Mouse (Mus musculus): Measurements from ENCODE around the gene Klhdc8a. TPM values are rescaled to one million over a fixed set of nuclear protein-coding genes. Genes with fewer than 3 reads are reported as not detected.
"Not testable (repeated sequence)": the region's sequence is repeated elsewhere in the genome, so short reads cannot be mapped to it uniquely, and the experiment has no call there.

The Klhdc8a gene
- total and polyA plus RNA-seq, 3 experiments = not detected

GRCm38 (mm10) chr1:132346951-132347350 lies 48.5 kb downstream of the Klhdc8a start:
- Histone ChIP-seq H3K27ac (ENCODE audit: insufficient read depth, low read depth) (no peak overlapping the region), H3K4me2 (ENCODE audit: insufficient read depth, low read depth, poor library complexity, severe bottlenecking) (no peak overlapping the region), H3K36me3 (replicated peaks in 1 of 2; ENCODE audit: control insufficient read depth in 1 of 2, insufficient read depth in 1 of 2, low read length in 1 of 2) (peaks cover 9 to 64% of the 10 kb centered on the region in 2 experiments), H3K79me2 (replicated peaks; ENCODE audit: control insufficient read depth, extremely low read depth, insufficient read depth, poor library complexity, severe bottlenecking) (no peaks in the 10 kb centered on the region), H3K4me1 (ENCODE audit: control insufficient read depth in 1 of 2, insufficient read depth in 2 of 2) (peaks cover 12 to 38% of the 10 kb centered on the region in 2 experiments), H3K9ac (ENCODE audit: insufficient read depth, low read depth) (no peak overlapping the region), H3K27me3 (replicated peaks) (no peaks in the 10 kb centered on the region), H3K9me3 (replicated peaks; ENCODE audit: low read length) (peaks cover 12% of the 10 kb centered on the region), H3K4me3 (replicated peaks in 1 of 3; ENCODE audit: low read depth in 2 of 3, low read length in 2 of 3, poor library complexity in 1 of 3) (no peak overlapping the region)
- DNase-seq (ENCODE audit: extremely low read depth) = no peak
- no peak for TF ChIP-seq HCFC1 (IDR thresholded peaks at IDR 0.05; ENCODE audit: low read depth, low read length)
- no peak for TF ChIP-seq CHD2 (IDR thresholded peaks at IDR 0.05; ENCODE audit: low read length)
- in situ Hi-C loops (cut with MboI; ENCODE audit: low pct_ligation_motif_present, low pct_unique_long_range_greater_than_20kb, low sequenced_read_pairs) = no loop called here
- dilution Hi-C loops (cut with MboI; ENCODE audit: extremely low pct_ligation_motif_present, extremely low pct_unique_long_range_greater_than_20kb, low sequenced_read_pairs) = no loop called here

GRCm38 (mm10) chr1:132348401-132348800 lies 50.0 kb downstream of the Klhdc8a start:
- Histone ChIP-seq H3K36me3 (replicated peaks in 1 of 2; ENCODE audit: control insufficient read depth in 1 of 2, insufficient read depth in 1 of 2, low read length in 1 of 2) (peaks cover 9 to 67% of the 10 kb centered on the region in 2 experiments), H3K27ac (ENCODE audit: insufficient read depth, low read depth) (no peak overlapping the region), H3K9me3 (replicated peaks; ENCODE audit: low read length) (peaks cover 12% of the 10 kb centered on the region), H3K79me2 (replicated peaks; ENCODE audit: control insufficient read depth, extremely low read depth, insufficient read depth, poor library complexity, severe bottlenecking) (no peaks in the 10 kb centered on the region), H3K4me3 (replicated peaks in 1 of 3; ENCODE audit: low read depth in 2 of 3, low read length in 2 of 3, poor library complexity in 1 of 3) (no peak overlapping the region), H3K4me1 (ENCODE audit: control insufficient read depth in 1 of 2, insufficient read depth in 2 of 2) (peaks cover 5 to 30% of the 10 kb centered on the region in 2 experiments), H3K4me2 (ENCODE audit: insufficient read depth, low read depth, poor library complexity, severe bottlenecking) (no peak overlapping the region), H3K9ac (ENCODE audit: insufficient read depth, low read depth) (no peak overlapping the region), H3K27me3 (replicated peaks) (no peaks in the 10 kb centered on the region)
- dilution Hi-C loops (cut with MboI; ENCODE audit: extremely low pct_ligation_motif_present, extremely low pct_unique_long_range_greater_than_20kb, low sequenced_read_pairs) = no loop called here
- DNase-seq (ENCODE audit: extremely low read depth) = no peak
- TF ChIP-seq UBTF (IDR thresholded peaks at IDR 0.05; ENCODE audit: low read depth, low read length) (no peak), ZNF384 (IDR thresholded peaks at IDR 0.05; ENCODE audit: low read depth, low read length) (no peak), MEF2A (IDR thresholded peaks at IDR 0.05; ENCODE audit: borderline replicate concordance, low read depth, low read length) (no peak), JUN (IDR thresholded peaks at IDR 0.05; ENCODE audit: insufficient read depth, low read depth, low read length) (no peak), ZKSCAN1 (IDR thresholded peaks at IDR 0.05; ENCODE audit: borderline replicate concordance, low read depth, low read length) (no peak), NELFE (IDR thresholded peaks at IDR 0.05; ENCODE audit: low read depth, low read length) (no peak), TCF12 (IDR thresholded peaks at IDR 0.05; ENCODE audit: low read depth, low read length) (no peak), MYC (IDR thresholded peaks at IDR 0.05; ENCODE audit: low read depth, low read length) (no peak), BHLHE40 (IDR thresholded peaks at IDR 0.05; ENCODE audit: low read depth, low read length) (no peak), KAT2A (IDR thresholded peaks at IDR 0.05; ENCODE audit: insufficient replicate concordance, low read length) (no peak), TBP (conservative IDR thresholded peaks at IDR 0.05; ENCODE audit: low read depth, low read length) (no peak), PAX5 (IDR thresholded peaks at IDR 0.05; ENCODE audit: low read length) (no peak)
- in situ Hi-C loops (cut with MboI; ENCODE audit: low pct_ligation_motif_present, low pct_unique_long_range_greater_than_20kb, low sequenced_read_pairs) = no loop called here

- H3K79me2 ChIP-seq (replicated peaks; ENCODE audit: control insufficient read depth, extremely low read depth, insufficient read depth, poor library complexity, severe bottlenecking); H3K9ac ChIP-seq (ENCODE audit: insufficient read depth, low read depth); H3K27me3 ChIP-seq (replicated peaks); in situ Hi-C loops (cut with MboI; ENCODE audit: low pct_ligation_motif_present, low pct_unique_long_range_greater_than_20kb, low sequenced_read_pairs); H3K4me3 ChIP-seq (replicated peaks in 1 of 3; ENCODE audit: low read depth in 2 of 3, low read length in 2 of 3, poor library complexity in 1 of 3); dilution Hi-C loops (cut with MboI; ENCODE audit: extremely low pct_ligation_motif_present, extremely low pct_unique_long_range_greater_than_20kb, low sequenced_read_pairs); H3K4me2 ChIP-seq (ENCODE audit: insufficient read depth, low read depth, poor library complexity, severe bottlenecking); H3K27ac ChIP-seq (ENCODE audit: insufficient read depth, low read depth); DNase-seq (ENCODE audit: extremely low read depth): not testable (repeated sequence)
- H3K9me3 ChIP-seq (replicated peaks; ENCODE audit: low read length) = peaks cover 12% of the 10 kb centered on the region
- peaks cover 9 to 67% of the 10 kb centered on the region in 2 experiments for H3K36me3 ChIP-seq (replicated peaks in 1 of 2; ENCODE audit: control insufficient read depth in 1 of 2, insufficient read depth in 1 of 2, low read length in 1 of 2)
- H3K4me1 ChIP-seq (ENCODE audit: control insufficient read depth in 1 of 2, insufficient read depth in 2 of 2) = peaks cover 0 to 27% of the 10 kb centered on the region in 2 experiments; a peak in 2 of 4 replicates
These were observed 50.6 kb downstream of the Klhdc8a start for GRCm38 (mm10) chr1:132349049-132349448.

GRCm38 (mm10) chr1:132349601-132350000 lies 51.2 kb downstream of the Klhdc8a start:
- H3K4me3 ChIP-seq (replicated peaks in 1 of 3; ENCODE audit: low read depth in 2 of 3, low read length in 2 of 3, poor library complexity in 1 of 3); in situ Hi-C loops (cut with MboI; ENCODE audit: low pct_ligation_motif_present, low pct_unique_long_range_greater_than_20kb, low sequenced_read_pairs); dilution Hi-C loops (cut with MboI; ENCODE audit: extremely low pct_ligation_motif_present, extremely low pct_unique_long_range_greater_than_20kb, low sequenced_read_pairs); H3K9ac ChIP-seq (ENCODE audit: insufficient read depth, low read depth); H3K4me2 ChIP-seq (ENCODE audit: insufficient read depth, low read depth, poor library complexity, severe bottlenecking); H3K27me3 ChIP-seq (replicated peaks); H3K79me2 ChIP-seq (replicated peaks; ENCODE audit: control insufficient read depth, extremely low read depth, insufficient read depth, poor library complexity, severe bottlenecking); H3K27ac ChIP-seq (ENCODE audit: insufficient read depth, low read depth); DNase-seq (ENCODE audit: extremely low read depth): not testable (repeated sequence)
- Histone ChIP-seq H3K36me3 (replicated peaks in 1 of 2; ENCODE audit: control insufficient read depth in 1 of 2, insufficient read depth in 1 of 2, low read length in 1 of 2) (peaks cover 6 to 66% of the 10 kb centered on the region in 2 experiments), H3K4me1 (ENCODE audit: control insufficient read depth in 1 of 2, insufficient read depth in 2 of 2) (peaks cover 0 to 22% of the 10 kb centered on the region in 2 experiments; a peak in 2 of 4 replicates), H3K9me3 (replicated peaks; ENCODE audit: low read length) (peaks cover 12% of the 10 kb centered on the region)
